Comparison of ENCODE assay signal across 8 mouse cellular contexts in the genomic region with DNA sequence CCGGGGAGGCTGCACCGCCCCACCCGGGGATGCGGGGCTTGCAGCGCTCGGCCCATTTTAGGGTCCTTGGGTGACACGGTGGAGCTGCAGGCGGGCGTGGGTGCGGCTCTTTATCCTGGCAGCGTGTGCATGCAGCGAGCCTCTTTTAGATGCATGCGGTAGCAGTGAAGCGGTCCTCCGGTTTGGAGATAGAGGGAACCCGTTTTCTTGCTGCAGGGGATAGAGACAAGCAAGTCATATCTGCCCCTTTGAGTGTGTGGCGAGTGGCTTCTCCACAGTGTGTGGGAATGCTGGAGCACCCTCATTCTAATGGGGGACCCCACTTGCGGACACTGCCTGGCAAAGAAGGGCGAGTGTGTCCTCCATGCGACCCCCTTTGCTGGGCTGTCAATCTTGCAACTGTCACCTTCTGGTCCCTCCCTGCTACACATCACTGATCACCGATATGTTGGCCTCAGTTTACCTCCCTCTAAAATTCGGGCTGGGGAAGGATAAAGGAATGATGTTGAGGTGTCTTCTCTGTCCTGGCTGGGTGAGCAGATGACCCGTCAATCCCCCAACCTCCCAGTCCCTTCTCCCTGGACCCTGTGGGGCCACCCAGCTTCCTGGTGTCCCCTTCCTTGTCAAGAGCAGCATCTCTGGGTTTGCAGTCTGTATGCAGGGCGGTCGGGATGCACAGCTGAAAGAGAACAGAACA. TPM values are rescaled to one million over a fixed set of nuclear protein-coding genes. Genes with fewer than 3 reads are reported as not detected.
A peak's percentile ranks its signal among the peaks of the same experiment; 100 is the strongest.
DNase-seq lines count a peak whose midpoint lies in the region; ATAC-seq and TF ChIP-seq lines count a peak whose summit lies in the region.

No protein-coding gene starts in this region.

- peak overlapping the region; percentile 84 for H3K4me3 ChIP-seq in lung, postnatal 0 days (ENCODE audit: low read depth, low read length)
- H3K4me3 ChIP-seq in erythroblast, embryonic 14.5 days (replicated peaks) = peak overlapping the region; percentile 83
- peak overlapping the region; percentile 78 for H3K4me3 ChIP-seq in limb, embryonic 12.5 days (replicated peaks)
- peak overlapping the region; percentile 82 for H3K4me3 ChIP-seq in stomach, embryonic 14.5 days (ENCODE audit: low read depth, low read length)

- TF ChIP-seq EP300 in lung, postnatal 0 days (IDR thresholded peaks at IDR 0.05) = no peak

- no peak for DNase-seq in lung, postnatal 0 days (ENCODE audit: low spot score)
- no peak for DNase-seq in lung, postnatal 25 days (ENCODE audit: low spot score)
- no peak for DNase-seq in right cerebral cortex, postnatal 36 days (ENCODE audit: low spot score in 2 of 2)
- no peak for DNase-seq in cerebellum, postnatal 4 days (ENCODE audit: low spot score in 2 of 2)

- H3K27me3 ChIP-seq in lung, postnatal 0 days (replicated peaks; ENCODE audit: insufficient read depth, low read length) = no peaks in the 10 kb centered on the region
- peaks cover 4% of the 10 kb centered on the region for H3K27me3 ChIP-seq in erythroblast, embryonic 14.5 days (ENCODE audit: control insufficient read depth)
- peaks cover 36% of the 10 kb centered on the region for H3K27me3 ChIP-seq in limb, embryonic 12.5 days
- no peaks in the 10 kb centered on the region; the same call in 1 of the 2 replicates for H3K27me3 ChIP-seq in stomach, embryonic 14.5 days (ENCODE audit: control insufficient read depth, insufficient read depth, low read length)

- TF ChIP-seq CTCF in lung, postnatal 0 days (IDR thresholded peaks at IDR 0.05) = no peak

- H3K4me1 ChIP-seq in lung, postnatal 0 days (ENCODE audit: insufficient read depth, low read depth, low read length) = peaks cover 28% of the 10 kb centered on the region; the same call in 1 of the 2 replicates
- H3K4me1 ChIP-seq in erythroblast, embryonic 14.5 days (ENCODE audit: control insufficient read depth) = peaks cover 80% of the 10 kb centered on the region
- peaks cover 31% of the 10 kb centered on the region for H3K4me1 ChIP-seq in limb, embryonic 12.5 days (replicated peaks)
- H3K4me1 ChIP-seq in stomach, embryonic 14.5 days (ENCODE audit: control insufficient read depth, insufficient read depth, low read length) = peaks cover 19% of the 10 kb centered on the region

- no peak for ATAC-seq in lung, postnatal 0 days
- no peak for ATAC-seq in limb, embryonic 12.5 days (ENCODE audit: insufficient number of reproducible peaks, insufficient read depth, low FRiP score, low TSS enrichment, low read depth)
- ATAC-seq in stomach, embryonic 14.5 days (ENCODE audit: insufficient number of reproducible peaks, insufficient read depth, low FRiP score, low read depth) = no peak
- no peak for ATAC-seq in erythroid progenitor cell, adult 5-6 weeks (replicated peaks; ENCODE audit: low FRiP score, poor library complexity, severe bottlenecking)

- no peaks in the 10 kb centered on the region for H3K36me3 ChIP-seq in lung, postnatal 0 days (ENCODE audit: insufficient read depth, low read length)
- H3K36me3 ChIP-seq in erythroblast, embryonic 14.5 days (ENCODE audit: control insufficient read depth) = peaks cover 27% of the 10 kb centered on the region
- H3K36me3 ChIP-seq in limb, embryonic 12.5 days = peaks cover 16% of the 10 kb centered on the region
- no peaks in the 10 kb centered on the region for H3K36me3 ChIP-seq in stomach, embryonic 14.5 days (ENCODE audit: control insufficient read depth, insufficient read depth, low read length)

- 2% methylated on average over 25 of the region's 25 CpGs for WGBS in lung, postnatal 0 days
- 3% methylated on average over 25 of the region's 25 CpGs for WGBS in limb, embryonic 12.5 days
- WGBS in stomach, embryonic 14.5 days = 2% methylated on average over 25 of the region's 25 CpGs

- H3K9me3 ChIP-seq in lung, postnatal 0 days (ENCODE audit: low read length) = no peaks in the 10 kb centered on the region
- H3K9me3 ChIP-seq in erythroblast, embryonic 14.5 days (ENCODE audit: control insufficient read depth, low read length) = no peaks in the 10 kb centered on the region
- no peaks in the 10 kb centered on the region for H3K9me3 ChIP-seq in limb, embryonic 12.5 days
- no peaks in the 10 kb centered on the region for H3K9me3 ChIP-seq in stomach, embryonic 14.5 days (ENCODE audit: control insufficient read depth, low read depth, low read length)

- H3K9ac ChIP-seq in lung, postnatal 0 days (replicated peaks; ENCODE audit: low read depth) = peak overlapping the region; percentile 63
- peak overlapping the region; percentile 83 for H3K9ac ChIP-seq in limb, embryonic 12.5 days (replicated peaks)
- peak overlapping the region; percentile 68 for H3K9ac ChIP-seq in stomach, embryonic 14.5 days (replicated peaks; ENCODE audit: low read depth, low read length)

- peak overlapping the region; percentile 94 for H3K27ac ChIP-seq in lung, postnatal 0 days (ENCODE audit: low read length)
- peak overlapping the region; percentile 86; the same call in 1 of the 2 replicates for H3K27ac ChIP-seq in limb, embryonic 12.5 days
- H3K27ac ChIP-seq in stomach, embryonic 14.5 days (ENCODE audit: low read length) = peak overlapping the region; percentile 83; the same call in 1 of the 2 replicates

- peak overlapping the region; percentile 92 for H3K4me2 ChIP-seq in lung, postnatal 0 days (replicated peaks; ENCODE audit: low read depth, low read length)
- H3K4me2 ChIP-seq in limb, embryonic 12.5 days = peak overlapping the region; percentile 98
- peak overlapping the region; percentile 99 for H3K4me2 ChIP-seq in stomach, embryonic 14.5 days (replicated peaks; ENCODE audit: low read depth, low read length)

RNA-seq across cellular contexts. Expression of a gene that starts 0.7 kb away (rescaled TPM):
- 31.2 and 32.4 TPM in 2 replicates for polyA plus RNA-seq in lung, postnatal 0 days (2015; fragmentation: Nextera tagmentation; extraction: Ambion mirVana)
- polyA plus RNA-seq in erythroblast, embryonic 14.5 days (2012) = 4.0 and 4.5 TPM in 2 replicates
- polyA plus RNA-seq in limb, embryonic 12.5 days (2016; fragmentation: Nextera tagmentation; extraction: Ambion mirVana) = 63.9 and 68.5 TPM in 2 replicates
- polyA plus RNA-seq in stomach, embryonic 14.5 days (2014; fragmentation: Nextera tagmentation; extraction: Ambion mirVana) = 50.1 and 51.4 TPM in 2 replicates
- 13.0 and 15.1 TPM in 2 replicates for total RNA-seq in erythroid progenitor cell, adult 5-6 weeks (2015; ENCODE audit: low replicate concordance)
- 9.9 and 14.7 TPM in 2 replicates for total RNA-seq in erythroid progenitor cell, adult 5-6 weeks (2017; ENCODE audit: low replicate concordance)

RNA-seq across cellular contexts. Expression of a gene that starts 2.1 kb away (rescaled TPM):
- 24.1 and 30.8 TPM in 2 replicates for polyA plus RNA-seq in lung, postnatal 0 days (2015; fragmentation: Nextera tagmentation; extraction: Ambion mirVana)
- 0.01 and 0.02 TPM in 2 replicates for polyA plus RNA-seq in erythroblast, embryonic 14.5 days (2012)
- polyA plus RNA-seq in limb, embryonic 12.5 days (2016; fragmentation: Nextera tagmentation; extraction: Ambion mirVana) = 3.2 and 3.6 TPM in 2 replicates
- polyA plus RNA-seq in stomach, embryonic 14.5 days (2014; fragmentation: Nextera tagmentation; extraction: Ambion mirVana) = 21.6 and 25.2 TPM in 2 replicates
- 3.2 TPM in 1 of 2 replicates, not detected in the other for total RNA-seq in erythroid progenitor cell, adult 5-6 weeks (2015; ENCODE audit: low replicate concordance)
- 0.23 TPM in 1 of 2 replicates, not detected in the other for total RNA-seq in erythroid progenitor cell, adult 5-6 weeks (2017; ENCODE audit: low replicate concordance)

RNA-seq across cellular contexts. Expression of a gene that starts 26.7 kb away (rescaled TPM):
- polyA plus RNA-seq in lung, postnatal 0 days (2015; fragmentation: Nextera tagmentation; extraction: Ambion mirVana) = 47.9 and 49.4 TPM in 2 replicates
- 4.6 and 5.7 TPM in 2 replicates for polyA plus RNA-seq in erythroblast, embryonic 14.5 days (2012)
- 48.8 and 53.1 TPM in 2 replicates for polyA plus RNA-seq in limb, embryonic 12.5 days (2016; fragmentation: Nextera tagmentation; extraction: Ambion mirVana)
- 47.0 and 51.1 TPM in 2 replicates for polyA plus RNA-seq in stomach, embryonic 14.5 days (2014; fragmentation: Nextera tagmentation; extraction: Ambion mirVana)
- not detected in 2 replicates for total RNA-seq in erythroid progenitor cell, adult 5-6 weeks (2015; ENCODE audit: low replicate concordance)
- total RNA-seq in erythroid progenitor cell, adult 5-6 weeks (2017; ENCODE audit: low replicate concordance) = 14.0 TPM in 1 of 2 replicates, not detected in the other

RNA-seq across cellular contexts. Expression of a gene that starts 26.7 kb away (rescaled TPM):
- polyA plus RNA-seq in lung, postnatal 0 days (2015; fragmentation: Nextera tagmentation; extraction: Ambion mirVana) = 132 and 162 TPM in 2 replicates
- 43.8 and 44.0 TPM in 2 replicates for polyA plus RNA-seq in erythroblast, embryonic 14.5 days (2012)
- 207 and 217 TPM in 2 replicates for polyA plus RNA-seq in limb, embryonic 12.5 days (2016; fragmentation: Nextera tagmentation; extraction: Ambion mirVana)
- polyA plus RNA-seq in stomach, embryonic 14.5 days (2014; fragmentation: Nextera tagmentation; extraction: Ambion mirVana) = 223 and 246 TPM in 2 replicates
- 35.2 and 37.5 TPM in 2 replicates for total RNA-seq in erythroid progenitor cell, adult 5-6 weeks (2015; ENCODE audit: low replicate concordance)
- 20.0 and 23.0 TPM in 2 replicates for total RNA-seq in erythroid progenitor cell, adult 5-6 weeks (2017; ENCODE audit: low replicate concordance)

RNA-seq across cellular contexts. Expression of a gene that starts 27.4 kb away (rescaled TPM):
- polyA plus RNA-seq in lung, postnatal 0 days (2015; fragmentation: Nextera tagmentation; extraction: Ambion mirVana) = 20.3 and 23.0 TPM in 2 replicates
- 13.2 and 13.3 TPM in 2 replicates for polyA plus RNA-seq in erythroblast, embryonic 14.5 days (2012)
- 57.7 and 58.7 TPM in 2 replicates for polyA plus RNA-seq in limb, embryonic 12.5 days (2016; fragmentation: Nextera tagmentation; extraction: Ambion mirVana)
- polyA plus RNA-seq in stomach, embryonic 14.5 days (2014; fragmentation: Nextera tagmentation; extraction: Ambion mirVana) = 21.3 and 21.7 TPM in 2 replicates
- 8.3 and 10.5 TPM in 2 replicates for total RNA-seq in erythroid progenitor cell, adult 5-6 weeks (2015; ENCODE audit: low replicate concordance)
- 24.7 and 47.1 TPM in 2 replicates for total RNA-seq in erythroid progenitor cell, adult 5-6 weeks (2017; ENCODE audit: low replicate concordance)
